Mouse (Mus musculus) brown adipose tissue, adult 24 weeks (tissue): ENCODE results near the gene Ssbp1. TPM values are rescaled to one million over a fixed set of nuclear protein-coding genes. Genes with fewer than 3 reads are reported as not detected.

Source experiments
- polyA plus RNA-seq: library from polyadenylated mRNA; stranded (reverse); fragments of >200 nt; gene quantifications from 2 replicates; pipeline ENCODE4 v1.2.4, GENCODE M21; 2012; ENCODE audit not compliant: missing spikeins, insufficient read depth, insufficient read length

The Ssbp1 gene
- polyA plus RNA-seq, 1 experiment: 95.7 TPM

Other genes starting within 250 kb of the Ssbp1 start
- gene Agk, start 146.2 kb upstream of the Ssbp1 start, polyA plus RNA-seq: 13.4 and 18.6 TPM in 2 replicates
- 2.8 and 3.7 TPM in 2 replicates for gene E330009J07Rik, start 35.2 kb upstream of the Ssbp1 start, polyA plus RNA-seq
- not detected in 2 replicates for gene Wee2, start 32.3 kb upstream of the Ssbp1 start, polyA plus RNA-seq
- not detected in 2 replicates for gene Tas2r137, start 19.9 kb downstream of the Ssbp1 start, polyA plus RNA-seq
- not detected in 2 replicates for gene Tas2r108, start 22.2 kb downstream of the Ssbp1 start, polyA plus RNA-seq
- gene Prss37, start 48.2 kb downstream of the Ssbp1 start, polyA plus RNA-seq: not detected in 2 replicates
- gene Olfr461, start 83.7 kb downstream of the Ssbp1 start, polyA plus RNA-seq: not detected in 2 replicates
- gene Olfr460, start 98.1 kb downstream of the Ssbp1 start, polyA plus RNA-seq: not detected in 2 replicates
- gene Clec5a, start 114.5 kb downstream of the Ssbp1 start, polyA plus RNA-seq: 0.67 and 1.5 TPM in 2 replicates
- not detected in 2 replicates for gene Tas2r138, start 142.0 kb downstream of the Ssbp1 start, polyA plus RNA-seq
- gene Mgam, start 157.5 kb downstream of the Ssbp1 start, polyA plus RNA-seq: 0.79 TPM in 1 of 2 replicates, not detected in the other